Mouse (Mus musculus) T-helper 1 cell (primary cell): Measurements from ENCODE around the gene Anapc15-ps.

Experiments used
- in situ Hi-C: fragments of 300-600 bp; cut with MboI, MseI; formaldehyde crosslinking; loops from one replicate; pipeline ENCODE4 v1.15.1; 2025; ENCODE audit warnings: high pct_unique_total_duplicates

Anapc15-ps gene

GRCm38 (mm10) chr10:95691347-95691746 is 18.1 kb upstream of the Anapc15-ps start:
- in situ Hi-C loops: no loop called here

GRCm38 (mm10) chr10:95689833-95690232 is 16.6 kb upstream of the Anapc15-ps start:
- in situ Hi-C loops: no loop called here

- in situ Hi-C loops: no loop called here
These were observed 15.8 kb upstream of the Anapc15-ps start for GRCm38 (mm10) chr10:95689058-95689457.

GRCm38 (mm10) chr10:95687558-95688141 is 14.4 kb upstream of the Anapc15-ps start:
- in situ Hi-C loops: no loop called here

- in situ Hi-C loops: no loop called here
These were observed 12.8 kb upstream of the Anapc15-ps start for GRCm38 (mm10) chr10:95686041-95686440.

- in situ Hi-C loops: no loop called here
These were observed 11.7 kb upstream of the Anapc15-ps start for GRCm38 (mm10) chr10:95684782-95685555.

GRCm38 (mm10) chr10:95684250-95684649 is 11.0 kb upstream of the Anapc15-ps start:
- in situ Hi-C loops: no loop called here

- in situ Hi-C loops: no loop called here
These were observed 10.5 kb upstream of the Anapc15-ps start for GRCm38 (mm10) chr10:95683735-95684134.

- in situ Hi-C loops: no loop called here
These were observed 9.7 kb upstream of the Anapc15-ps start for GRCm38 (mm10) chr10:95682964-95683363.

GRCm38 (mm10) chr10:95682091-95682740 is 9.0 kb upstream of the Anapc15-ps start:
- in situ Hi-C loops: no loop called here

GRCm38 (mm10) chr10:95681481-95681880 is 8.2 kb upstream of the Anapc15-ps start:
- in situ Hi-C loops: no loop called here

- in situ Hi-C loops: no loop called here
These were observed 7.8 kb upstream of the Anapc15-ps start for GRCm38 (mm10) chr10:95681058-95681440.

GRCm38 (mm10) chr10:95680153-95681057 is 7.2 kb upstream of the Anapc15-ps start:
- in situ Hi-C loops: no loop called here

GRCm38 (mm10) chr10:95679131-95679530 is 5.9 kb upstream of the Anapc15-ps start:
- in situ Hi-C loops: loop anchor here (10.0 kb wide), 1 partner anchor 104 kb away; no protein-coding TSS in a partner anchor

- in situ Hi-C loops: loop anchor here (10.0 kb wide), 1 partner anchor 104 kb away; no protein-coding TSS in a partner anchor
These were observed 5.4 kb upstream of the Anapc15-ps start for GRCm38 (mm10) chr10:95678661-95679060.

GRCm38 (mm10) chr10:95678241-95678640 is 5.0 kb upstream of the Anapc15-ps start:
- in situ Hi-C loops: loop anchor here (10.0 kb wide), 1 partner anchor 103 kb away; no protein-coding TSS in a partner anchor

GRCm38 (mm10) chr10:95677356-95678109 is 4.3 kb upstream of the Anapc15-ps start:
- in situ Hi-C loops: loop anchor here (10.0 kb wide), 1 partner anchor 103 kb away; no protein-coding TSS in a partner anchor

GRCm38 (mm10) chr10:95676991-95677355 is 3.7 kb upstream of the Anapc15-ps start:
- in situ Hi-C loops: loop anchor here (10.0 kb wide), 1 partner anchor 102 kb away; no protein-coding TSS in a partner anchor

- in situ Hi-C loops: loop anchor here (10.0 kb wide), 1 partner anchor 102 kb away; no protein-coding TSS in a partner anchor
These were observed 3.1 kb upstream of the Anapc15-ps start for GRCm38 (mm10) chr10:95676387-95676786.
